Mouse (Mus musculus) cerebellum, adult 18-20 months (tissue): ENCODE results near the gene Ano8.
"Not testable (repeated sequence)": the region's sequence is repeated elsewhere in the genome, so short reads cannot be mapped to it uniquely, and the experiment has no call there.

ENCODE experiments used
- DNase-seq, 2 experiments: peaks; one replicate each; pipeline ENCODE4 v3.0.0; 2021

The Ano8 gene

GRCm38 (mm10) chr8:71441404-71441803, 44.4 kb downstream of the Ano8 start:
- DNase-seq, result peak; percentile 60 to 65

GRCm38 (mm10) chr8:71437041-71437440, 48.7 kb downstream of the Ano8 start:
- no peak for DNase-seq

GRCm38 (mm10) chr8:71432935-71433334, 52.8 kb downstream of the Ano8 start:
- not testable (repeated sequence) for DNase-seq
